Mouse (Mus musculus) CH12.LX (cell line): ENCODE measurements around the gene Dmd. TPM values are rescaled to one million over a fixed set of nuclear protein-coding genes. Genes with fewer than 3 reads are reported as not detected.

ENCODE experiments used
- DNase-seq: peaks from one replicate; pipeline ENCODE4 v3.0.0-alpha.2; 2013; ENCODE audit errors: extremely low read depth
- H3K27ac ChIP-seq: 2 replicates; pipeline ENCODE4 v1.5.1; 2012; ENCODE audit warnings: low read depth, mild to moderate bottlenecking, control low read depth, moderate library complexity; ENCODE audit not compliant: insufficient read depth
- H3K27me3 ChIP-seq: replicated peaks from 2 replicates; pipeline ENCODE3; 2012; ENCODE audit warnings: inconsistent platforms
- H3K36me3 ChIP-seq, 2 experiments: replicated peaks in 1 of 2; 2 replicates each; pipeline versions ENCODE3 to v1.6.1; 2012; ENCODE audit warnings: inconsistent platforms in 1 of 2, low read length in 1 of 2, mild to moderate bottlenecking in 1 of 2, mixed read lengths in 1 of 2, moderate library complexity in 1 of 2; ENCODE audit not compliant: control insufficient read depth in 1 of 2, insufficient read depth in 1 of 2
- H3K4me1 ChIP-seq, 2 experiments: 2 replicates each; pipeline ENCODE4 v1.6.1; 2012; ENCODE audit warnings: inconsistent platforms in 1 of 2, moderate library complexity in 1 of 2; ENCODE audit not compliant: insufficient read depth in 2 of 2, control insufficient read depth in 1 of 2
- H3K4me2 ChIP-seq: 2 replicates; pipeline ENCODE4 v1.6.1; 2012; ENCODE audit warnings: low read depth, mild to moderate bottlenecking, control low read depth; ENCODE audit not compliant: poor library complexity, insufficient read depth, severe bottlenecking
- H3K4me3 ChIP-seq, 3 experiments: fragments of 150-350 bp in 1 of 3; sonication (generic) in 1 of 3; replicated peaks in 1 of 3; 2 replicates each; pipeline versions ENCODE3 to v1.5.1; 2011 to 2012; ENCODE audit warnings: low read depth in 2 of 3, low read length in 2 of 3, mild to moderate bottlenecking in 2 of 3, moderate library complexity in 2 of 3, control low read depth in 1 of 3, improper control_type of control experiment in 1 of 3, inconsistent platforms in 1 of 3, mixed read lengths in 1 of 3; ENCODE audit not compliant: poor library complexity in 1 of 3
- H3K79me2 ChIP-seq: replicated peaks from 2 replicates; pipeline ENCODE4 v1.6.1; 2012; ENCODE audit warnings: mild to moderate bottlenecking, moderate library complexity; ENCODE audit not compliant: control insufficient read depth, poor library complexity, insufficient read depth, severe bottlenecking; ENCODE audit errors: extremely low read depth
- H3K9ac ChIP-seq: 2 replicates; pipeline ENCODE4 v1.6.1; 2012; ENCODE audit warnings: low read depth, mild to moderate bottlenecking, control low read depth, moderate library complexity; ENCODE audit not compliant: insufficient read depth
- H3K9me3 ChIP-seq: replicated peaks from 2 replicates; pipeline ENCODE3; 2012; ENCODE audit warnings: low read length, inconsistent platforms, mixed read lengths
- CHD1 ChIP-seq: IDR thresholded peaks from 2 replicates; pipeline ENCODE4 v1.6.1; 2012; ENCODE audit warnings: low read depth, low read length, improper control_type of control experiment, inconsistent platforms
- ELF1 ChIP-seq: IDR thresholded peaks from 2 replicates; pipeline ENCODE4 v1.6.1; 2014; ENCODE audit warnings: low read depth, mild to moderate bottlenecking, inconsistent platforms, low read length, improper control_type of control experiment
- EP300 ChIP-seq: IDR thresholded peaks from 2 replicates; pipeline ENCODE4 v1.6.1; 2011; ENCODE audit warnings: low read length, improper control_type of control experiment
- IRF4 ChIP-seq: IDR thresholded peaks from 2 replicates; pipeline ENCODE4 v1.6.1; 2014; ENCODE audit warnings: low read depth, mild to moderate bottlenecking, inconsistent platforms, low read length, improper control_type of control experiment
- KAT2A ChIP-seq: IDR thresholded peaks from 2 replicates; pipeline ENCODE4 v1.6.1; 2012; ENCODE audit warnings: low read length, improper control_type of control experiment, inconsistent platforms; ENCODE audit not compliant: insufficient replicate concordance
- NRF1 ChIP-seq: IDR thresholded peaks from 2 replicates; pipeline ENCODE4 v1.6.1; 2014; ENCODE audit warnings: low read depth, mild to moderate bottlenecking, inconsistent platforms, low read length, improper control_type of control experiment, moderate library complexity
- TBP ChIP-seq: conservative IDR thresholded peaks from 2 replicates; pipeline ENCODE4 v1.6.1; 2011; ENCODE audit warnings: low read depth, low read length, improper control_type of control experiment
- UBTF ChIP-seq: IDR thresholded peaks from 2 replicates; pipeline ENCODE4 v1.6.1; 2012; ENCODE audit warnings: low read depth, mild to moderate bottlenecking, inconsistent platforms, low read length, improper control_type of control experiment, moderate library complexity
- ZKSCAN1 ChIP-seq: IDR thresholded peaks from 2 replicates; pipeline ENCODE4 v1.6.1; 2012; ENCODE audit warnings: low read depth, inconsistent platforms, low read length, improper control_type of control experiment, borderline replicate concordance
- ZMIZ1 ChIP-seq: IDR thresholded peaks from 2 replicates; pipeline ENCODE4 v1.6.1; 2012; ENCODE audit warnings: low read depth, mild to moderate bottlenecking, inconsistent platforms, low read length, improper control_type of control experiment
- dilution Hi-C: fragments of 300-500 bp; cut with MboI; formaldehyde crosslinking; loops from 2 replicates; pipeline ENCODE4 v1.14.3; 2020; ENCODE audit warnings: low sequenced_read_pairs; ENCODE audit not compliant: extremely low pct_unique_long_range_greater_than_20kb, extremely low pct_ligation_motif_present
- in situ Hi-C: fragments of 300-500 bp; cut with MboI; formaldehyde crosslinking; loops from 3 replicates; pipeline ENCODE4 v1.14.3; 2019; ENCODE audit warnings: low sequenced_read_pairs, low pct_ligation_motif_present, low pct_unique_long_range_greater_than_20kb, mixed read lengths
- polyA plus RNA-seq: library from polyadenylated mRNA; unstranded; fragments of >175 nt; gene quantifications from 2 replicates; pipeline ENCODE4 v1.2.1, GENCODE M21; 2012; ENCODE audit warnings: low read depth; ENCODE audit not compliant: insufficient read length
- total RNA-seq, 2 experiments: library from RNA; depleted of rRNA; stranded (reverse); fragments of 300-350 nt in 1 of 2; fragments of >200 nt in 1 of 2; gene quantifications; 2 replicates each; pipeline ENCODE4 v1.2.3; 2012 to 2014

Dmd gene
- total and polyA plus RNA-seq, 3 experiments, result 0.81 to 2.7 (median 2.1) TPM

DNA sequence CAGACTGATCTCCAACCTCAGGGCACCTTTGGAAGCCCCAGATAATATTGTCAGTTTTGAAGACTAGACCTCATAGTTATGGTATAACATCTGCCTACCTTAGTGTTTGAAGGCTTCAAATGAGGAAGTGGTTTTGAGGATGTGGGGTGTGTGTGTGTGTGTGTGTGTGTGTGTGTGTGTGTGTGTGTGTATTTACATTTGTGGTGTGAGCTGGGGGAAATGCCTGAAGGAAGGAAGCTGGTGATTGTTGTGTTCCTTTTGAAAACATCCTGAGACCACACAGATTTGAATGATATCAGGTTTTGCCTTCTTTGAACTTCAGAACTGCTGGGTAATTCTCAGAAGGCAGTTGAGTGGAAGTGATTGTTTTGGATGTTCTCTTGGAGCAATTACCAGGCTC is 2278.2 kb downstream of the Dmd start:
- no peaks in the 10 kb centered on the region for H3K9me3 ChIP-seq
- 0 out of 2 replicates have a peak, but pooled peaks have one; percentile 9 for TF ChIP-seq IRF4
- no peak for TF ChIP-seq CHD1
- no peak for TF ChIP-seq NRF1
- TF ChIP-seq ZKSCAN1, result no peak
- TF ChIP-seq EP300, result peak; percentile 31; the same call in 1 of the 2 replicates
- TF ChIP-seq, all 38 proteins: peak for 2
- Histone ChIP-seq H3K27ac (no peak overlapping the region), H3K9ac (no peak overlapping the region), H3K4me1 (peaks cover 0 to 6% of the 10 kb centered on the region in 2 experiments; a peak in 2 of 4 replicates), H3K4me3 (no peak overlapping the region), H3K36me3 (no peaks in the 10 kb centered on the region), H3K4me2 (no peak overlapping the region), H3K79me2 (no peaks in the 10 kb centered on the region), H3K27me3 (no peaks in the 10 kb centered on the region)
- DNase-seq, result peak; percentile 22
- dilution Hi-C loops, result no loop called here
- in situ Hi-C loops, result no loop called here

DNA sequence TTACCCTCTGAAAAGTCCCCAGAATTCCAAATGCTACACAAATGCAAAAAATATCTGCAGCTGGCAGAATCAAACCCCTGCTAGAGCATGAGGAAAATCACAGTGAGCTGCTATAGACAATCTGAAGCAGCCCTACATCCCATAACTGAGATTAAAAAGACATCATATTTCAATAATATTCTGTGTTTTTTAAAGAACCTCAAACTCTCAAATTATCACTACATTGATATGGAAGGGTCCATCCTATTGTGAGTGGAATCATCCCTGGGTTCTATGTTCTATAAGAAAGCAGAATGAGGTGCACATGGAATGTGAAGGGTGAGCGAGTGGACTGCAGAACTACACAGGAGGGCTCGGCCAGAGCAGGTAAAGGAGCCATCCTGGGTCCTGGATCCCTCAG is 2300.7 kb downstream of the Dmd start, which contains the start of gene Fthl17a:
Gene Fthl17a (plus strand): TSS at position 301 of the 400 bp plus-strand sequence.
- no peak within 1 kb of the TSS for H3K27ac ChIP-seq
- no peaks in the 10 kb centered on the region for H3K9me3 ChIP-seq
- in situ Hi-C loops, result no loop called here
- H3K4me2 ChIP-seq, result no peak within 1 kb of the TSS
- H3K4me3 ChIP-seq, result no peak within 1 kb of the TSS
- dilution Hi-C loops, result no loop called here
- no peaks in the 10 kb centered on the region for H3K4me1 ChIP-seq
- no peaks in the 10 kb centered on the region for H3K79me2 ChIP-seq
- TF ChIP-seq TBP (no peak), KAT2A (no peak), IRF4 (no peak), ZMIZ1 (no peak), UBTF (no peak), ELF1 (no peak), ZKSCAN1 (no peak)
- H3K27me3 ChIP-seq, result no peaks in the 10 kb centered on the region
- no peak for DNase-seq
- H3K9ac ChIP-seq, result no peak within 1 kb of the TSS
- no peaks in the 10 kb centered on the region for H3K36me3 ChIP-seq
